Mouse (Mus musculus) gastrocnemius, postnatal 36 days (tissue): Measurements from ENCODE around the gene Gadd45a. TPM values are rescaled to one million over a fixed set of nuclear protein-coding genes. Genes with fewer than 3 reads are reported as not detected.
A peak's percentile ranks its signal among the peaks of the same experiment; 100 is the strongest.
"Not testable (repeated sequence)": the region's sequence is repeated elsewhere in the genome, so short reads cannot be mapped to it uniquely, and the experiment has no call there.

Experiments
- DNase-seq, 2 experiments: peaks; one replicate each; pipeline ENCODE4 v3.0.0; 2022
- intact Hi-C: fragments of 180-260 bp; cut with DNase I; formaldehyde crosslinking; loops from one replicate; pipeline ENCODE4 v1.15.1; 2025
- total RNA-seq, 2 experiments: library from RNA; stranded (reverse); gene quantifications; 2 replicates each; pipeline ENCODE4 v1.2.3; 2021

Gene Gadd45a
- total RNA-seq, 2 experiments from 2014 or later: 39.6 to 48.7 TPM

GRCm38 (mm10) chr6:67050063-67050462 lies 12.8 kb upstream of the Gadd45a start:
- no peak for DNase-seq
- intact Hi-C loops: no loop called here

GRCm38 (mm10) chr6:67049695-67050038 lies 12.4 kb upstream of the Gadd45a start:
- intact Hi-C loops: loop anchor here (10.0 kb wide), 1 partner anchor 275 kb away; no protein-coding TSS in a partner anchor
- DNase-seq: no peak

- DNase-seq: no peak
- intact Hi-C loops: loop anchor here (10.0 kb wide), 1 partner anchor 276 kb away; no protein-coding TSS in a partner anchor
Measured at GRCm38 (mm10) chr6:67048880-67049694, 11.8 kb upstream of the Gadd45a start.

GRCm38 (mm10) chr6:67048052-67048691 lies 10.9 kb upstream of the Gadd45a start:
- intact Hi-C loops: loop anchor here (10.0 kb wide), 1 partner anchor 277 kb away; no protein-coding TSS in a partner anchor
- no peak for DNase-seq

- intact Hi-C loops: loop anchor here (10.0 kb wide), 1 partner anchor 278 kb away; no protein-coding TSS in a partner anchor
- DNase-seq: no peak
Measured at GRCm38 (mm10) chr6:67046937-67047336, 9.7 kb upstream of the Gadd45a start.

- no peak for DNase-seq
- intact Hi-C loops: loop anchor here (10.0 kb wide), 1 partner anchor 279 kb away; no protein-coding TSS in a partner anchor
Measured at GRCm38 (mm10) chr6:67045424-67045823, 8.2 kb upstream of the Gadd45a start.

- DNase-seq: no peak
- intact Hi-C loops: loop anchor here (10.0 kb wide), 1 partner anchor 284 kb away; no protein-coding TSS in a partner anchor
Measured at GRCm38 (mm10) chr6:67040904-67041410, 3.7 kb upstream of the Gadd45a start.

- intact Hi-C loops: loop anchor here (5.0 kb wide), 3 partner anchors 63 to 118 kb away; no protein-coding TSS in a partner anchor
- DNase-seq: no peak
Measured at GRCm38 (mm10) chr6:67038964-67039363, 1.7 kb upstream of the Gadd45a start.

GRCm38 (mm10) chr6:67036356-67036811 lies 873 bp downstream of the Gadd45a start:
- intact Hi-C loops: loop anchor here (1.0 to 5.0 kb wide), 5 partner anchors 66 to 121 kb away; no protein-coding TSS in a partner anchor

GRCm38 (mm10) chr6:67035388-67036299 lies 1.6 kb downstream of the Gadd45a start:
- intact Hi-C loops: loop anchor here (1.0 to 5.0 kb wide), 5 partner anchors 67 to 122 kb away; no protein-coding TSS in a partner anchor
- no peak for DNase-seq

More at GRCm38 (mm10) chr6:67036356-67036811, 873 bp downstream of the Gadd45a start:
- DNase-seq: peak; percentile 80 to 83

- intact Hi-C loops: loop anchor here (5.0 kb wide), 3 partner anchors 68 to 123 kb away; no protein-coding TSS in a partner anchor
- no peak for DNase-seq
Measured at GRCm38 (mm10) chr6:67034331-67035130, 2.7 kb downstream of the Gadd45a start.

- intact Hi-C loops: no loop called here
- DNase-seq: no peak
Measured at GRCm38 (mm10) chr6:67033604-67034003, 3.7 kb downstream of the Gadd45a start.

GRCm38 (mm10) chr6:67032972-67033371 lies 4.3 kb downstream of the Gadd45a start:
- intact Hi-C loops, DNase-seq: not testable (repeated sequence)

GRCm38 (mm10) chr6:67032551-67032950 lies 4.7 kb downstream of the Gadd45a start:
- DNase-seq, intact Hi-C loops: not testable (repeated sequence)

GRCm38 (mm10) chr6:67030846-67031245 lies 6.4 kb downstream of the Gadd45a start:
- intact Hi-C loops: no loop called here
- no peak for DNase-seq

- intact Hi-C loops: no loop called here
- DNase-seq: no peak
Measured at GRCm38 (mm10) chr6:67030416-67030815, 6.8 kb downstream of the Gadd45a start.

- intact Hi-C loops: no loop called here
- no peak for DNase-seq
Measured at GRCm38 (mm10) chr6:67029987-67030386, 7.3 kb downstream of the Gadd45a start.

GRCm38 (mm10) chr6:67029312-67029950 lies 7.8 kb downstream of the Gadd45a start:
- intact Hi-C loops: no loop called here
- DNase-seq: no peak
